Mouse (Mus musculus): ENCODE data around the gene Lsp1. TPM values are rescaled to one million over a fixed set of nuclear protein-coding genes. Genes with fewer than 3 reads are reported as not detected.

The Lsp1 gene
- total RNA-seq, 2 experiments from 2014 or later = 1.4 to 1.7 TPM

- no peak for DNase-seq (ENCODE audit: low spot score in 2 of 2)
- no peak for TF ChIP-seq CTCF (conservative IDR thresholded peaks at IDR 0.05)
- Histone ChIP-seq H3K4me3 (no peak within 1 kb of the TSS), H3K27ac (no peak within 1 kb of the TSS)
Observed at GRCm38 (mm10) chr7:142434137-142434865, 26.3 kb upstream of the Lsp1 start, which contains the start of gene Syt8. Gene Syt8, plus strand, starts transcription at chr7:142434850.

- peak; percentile 55 to 80 for DNase-seq (ENCODE audit: low spot score in 2 of 2)
- Histone ChIP-seq H3K4me3 (no peak overlapping the region), H3K27ac (no peak overlapping the region)
- TF ChIP-seq CTCF (conservative IDR thresholded peaks at IDR 0.05) = peak; percentile 92
Observed at GRCm38 (mm10) chr7:142435524-142435923, 25.1 kb upstream of the Lsp1 start.

DNA sequence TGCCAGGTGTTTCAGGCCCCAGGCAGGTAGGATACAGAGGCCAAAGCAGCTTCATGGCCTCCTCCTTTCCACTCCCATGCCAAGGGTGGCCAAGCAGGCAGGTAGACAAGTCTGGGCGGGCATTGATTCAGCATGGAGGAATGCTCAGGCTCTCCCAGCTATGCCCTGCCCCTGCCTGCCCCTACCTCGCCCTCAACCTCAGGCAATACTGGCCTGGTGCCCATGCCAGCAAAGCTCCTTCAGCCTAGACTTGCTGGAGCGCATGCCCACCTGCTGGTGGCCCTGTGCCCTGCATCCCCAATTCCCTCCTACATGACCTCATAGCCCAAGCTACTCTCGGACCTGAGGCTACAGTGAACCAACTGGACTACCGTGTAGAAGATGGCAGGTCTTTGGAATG lies 23.3 kb upstream of the Lsp1 start:
- no peak for DNase-seq (ENCODE audit: low spot score in 2 of 2)

GRCm38 (mm10) chr7:142439966-142440365 lies 20.6 kb upstream of the Lsp1 start:
- no peak overlapping the region for H3K27ac ChIP-seq
- no peak for TF ChIP-seq CTCF (conservative IDR thresholded peaks at IDR 0.05)

More for the DNA sequence above, 23.3 kb upstream of the Lsp1 start:
- TF ChIP-seq CTCF (conservative IDR thresholded peaks at IDR 0.05) = peak; percentile 38
- Histone ChIP-seq H3K27ac (no peak overlapping the region), H3K4me3 (no peak overlapping the region)

GRCm38 (mm10) chr7:142440657-142441114 lies 19.9 kb upstream of the Lsp1 start:
- TF ChIP-seq CTCF (conservative IDR thresholded peaks at IDR 0.05) = peak; percentile 83
- DNase-seq (ENCODE audit: low spot score in 2 of 2) = peak in 1 of 2 experiments; percentile 51
- H3K27ac ChIP-seq = no peak overlapping the region
- H3K4me3 ChIP-seq = no peak overlapping the region

More at GRCm38 (mm10) chr7:142439966-142440365, 20.6 kb upstream of the Lsp1 start:
- H3K4me3 ChIP-seq = no peak overlapping the region
- DNase-seq (ENCODE audit: low spot score in 2 of 2) = no peak

DNA sequence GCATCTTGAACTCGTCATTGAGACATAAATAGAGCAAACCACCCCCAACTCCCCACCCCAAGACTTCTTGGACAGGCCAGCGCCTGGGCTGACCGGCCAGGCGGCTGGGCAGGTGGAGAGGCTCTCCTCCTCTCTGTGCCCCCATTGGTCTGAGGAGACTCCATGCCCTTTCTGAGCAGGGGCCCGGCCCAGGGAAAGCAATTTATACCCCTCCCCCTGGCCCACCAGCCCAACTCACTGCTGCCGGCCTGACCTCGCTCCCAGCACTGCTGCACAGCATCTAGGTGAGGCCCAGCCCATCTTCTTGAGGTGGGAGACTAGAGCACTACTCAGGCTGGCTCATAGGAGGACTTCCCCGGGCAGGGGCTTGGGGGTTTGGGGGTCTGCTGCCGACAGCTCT lies 19.0 kb upstream of the Lsp1 start, which contains the start of gene Tnni2:
Gene Tnni2, plus strand, starts transcription at position 224 of the 400 bp plus-strand sequence.
- Histone ChIP-seq H3K4me3 (no peak within 1 kb of the TSS), H3K27ac (no peak within 1 kb of the TSS)
- DNase-seq (ENCODE audit: low spot score in 2 of 2) = no peak
- TF ChIP-seq CTCF (conservative IDR thresholded peaks at IDR 0.05) = no peak

DNA sequence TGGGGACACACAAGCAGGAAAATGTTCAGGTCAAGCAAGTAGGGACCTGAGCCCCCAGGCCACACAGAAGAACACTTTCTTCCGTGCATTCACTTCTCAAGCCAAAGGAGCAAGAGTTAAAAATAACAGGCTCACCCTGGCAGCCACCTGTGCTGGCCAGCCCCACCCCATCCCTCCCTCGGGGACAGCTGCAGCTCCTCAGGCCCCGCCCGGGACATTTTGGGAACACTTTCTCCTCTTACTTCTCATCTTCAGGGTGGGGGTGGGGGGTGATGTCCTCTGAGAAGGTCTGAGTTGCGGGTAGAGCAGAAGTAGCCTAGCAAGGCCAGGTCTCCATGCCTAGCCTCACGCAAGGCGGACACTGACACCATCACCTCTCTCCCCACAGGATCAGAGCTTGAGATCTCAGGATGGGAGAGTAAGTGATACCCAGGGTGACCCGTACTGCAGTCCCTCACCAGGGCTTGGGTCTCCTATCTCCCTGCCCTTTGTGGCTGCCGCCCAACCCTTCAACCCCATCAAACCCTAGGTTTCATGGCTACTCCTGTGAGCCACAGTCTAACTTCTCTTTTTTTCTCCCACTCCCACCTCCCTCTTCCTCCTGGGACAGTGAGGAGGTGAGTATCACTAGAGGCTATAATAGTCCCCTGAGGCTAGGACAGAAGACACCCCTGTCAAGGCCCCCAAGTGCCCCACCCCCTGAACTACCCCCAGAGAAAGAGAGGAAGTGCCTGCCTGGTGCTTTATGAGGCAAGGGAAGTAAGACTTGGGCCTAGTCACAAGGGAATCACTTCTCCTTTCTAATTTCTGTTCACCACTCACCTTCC lies 18.3 kb upstream of the Lsp1 start:
- Histone ChIP-seq H3K27ac (no peak overlapping the region), H3K4me3 (no peak overlapping the region)
- TF ChIP-seq CTCF (conservative IDR thresholded peaks at IDR 0.05) = no peak
- no peak for DNase-seq (ENCODE audit: low spot score in 2 of 2)

DNA sequence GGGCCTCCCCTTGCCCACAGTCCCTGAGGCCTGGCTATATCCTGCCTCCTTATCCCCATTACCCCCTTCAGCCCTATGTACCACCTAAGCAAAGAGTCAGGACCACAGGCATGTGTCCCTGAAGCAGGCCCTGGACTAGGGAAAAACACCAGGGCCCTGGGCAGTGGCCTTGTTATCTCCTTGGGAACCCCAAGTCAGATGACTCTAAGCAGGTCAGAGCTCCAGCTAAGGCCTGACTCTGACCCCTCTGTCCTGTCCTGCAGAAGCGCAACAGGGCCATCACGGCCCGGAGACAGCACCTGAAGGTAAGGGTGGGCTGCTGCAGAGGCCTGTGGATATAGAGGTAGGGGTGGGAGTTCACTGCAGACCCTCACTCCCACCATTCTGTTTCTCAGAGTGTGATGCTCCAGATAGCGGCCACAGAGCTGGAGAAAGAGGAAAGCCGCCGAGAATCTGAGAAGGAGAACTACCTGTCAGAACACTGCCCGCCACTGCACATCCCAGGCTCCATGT lies 17.6 kb upstream of the Lsp1 start:
- no peak for TF ChIP-seq CTCF (conservative IDR thresholded peaks at IDR 0.05)
- DNase-seq (ENCODE audit: low spot score in 2 of 2) = no peak
- peak overlapping the region; percentile 32; the same call in 1 of the 2 replicates for H3K27ac ChIP-seq
- H3K4me3 ChIP-seq = no peak overlapping the region

DNA sequence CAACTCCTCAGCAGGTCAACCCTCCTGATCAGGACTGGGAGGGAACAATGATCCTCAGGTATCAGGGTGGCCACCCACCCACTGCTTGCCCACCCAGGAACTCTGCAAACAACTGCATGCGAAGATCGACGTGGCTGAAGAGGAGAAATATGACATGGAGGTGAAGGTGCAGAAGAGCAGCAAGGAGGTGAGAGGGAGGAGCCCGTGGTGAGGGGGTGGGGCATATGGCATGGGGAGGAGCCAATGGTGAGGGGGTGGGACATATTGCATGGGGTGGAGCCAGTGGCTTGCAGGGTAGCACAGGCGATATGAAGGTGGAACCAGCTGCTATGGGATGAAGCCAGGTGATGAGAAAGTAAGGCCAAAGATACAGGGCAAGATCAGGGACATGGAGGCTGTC lies 17.1 kb upstream of the Lsp1 start:
- Histone ChIP-seq H3K27ac (peak overlapping the region; percentile 32; the same call in 1 of the 2 replicates), H3K4me3 (no peak overlapping the region)
- DNase-seq (ENCODE audit: low spot score in 2 of 2) = no peak
- TF ChIP-seq CTCF (conservative IDR thresholded peaks at IDR 0.05) = no peak

DNA sequence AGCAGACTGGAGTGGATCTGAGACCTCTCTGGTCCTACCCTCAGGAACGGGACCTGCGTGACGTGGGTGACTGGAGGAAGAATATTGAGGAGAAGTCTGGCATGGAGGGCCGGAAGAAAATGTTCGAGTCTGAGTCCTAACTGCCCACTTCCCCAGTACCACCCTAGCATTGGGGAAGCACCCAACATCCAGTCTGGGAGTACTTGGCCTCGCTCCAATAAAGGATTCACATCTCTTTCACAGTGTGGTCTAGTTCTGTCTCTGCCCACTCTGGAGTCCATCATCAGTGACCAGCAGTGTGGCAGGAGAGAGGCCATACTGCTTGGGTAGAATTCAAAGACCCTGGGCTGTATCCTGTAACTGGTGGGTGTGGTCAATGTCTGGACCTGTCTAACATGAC lies 16.4 kb upstream of the Lsp1 start:
- H3K27ac ChIP-seq = no peak overlapping the region
- no peak for DNase-seq (ENCODE audit: low spot score in 2 of 2)
- H3K4me3 ChIP-seq = no peak overlapping the region
- no peak for TF ChIP-seq CTCF (conservative IDR thresholded peaks at IDR 0.05)

GRCm38 (mm10) chr7:142445324-142445723 lies 15.3 kb upstream of the Lsp1 start:
- no peak for DNase-seq (ENCODE audit: low spot score in 2 of 2)
- TF ChIP-seq CTCF (conservative IDR thresholded peaks at IDR 0.05) = no peak
- Histone ChIP-seq H3K4me3 (no peak overlapping the region), H3K27ac (no peak overlapping the region)

DNA sequence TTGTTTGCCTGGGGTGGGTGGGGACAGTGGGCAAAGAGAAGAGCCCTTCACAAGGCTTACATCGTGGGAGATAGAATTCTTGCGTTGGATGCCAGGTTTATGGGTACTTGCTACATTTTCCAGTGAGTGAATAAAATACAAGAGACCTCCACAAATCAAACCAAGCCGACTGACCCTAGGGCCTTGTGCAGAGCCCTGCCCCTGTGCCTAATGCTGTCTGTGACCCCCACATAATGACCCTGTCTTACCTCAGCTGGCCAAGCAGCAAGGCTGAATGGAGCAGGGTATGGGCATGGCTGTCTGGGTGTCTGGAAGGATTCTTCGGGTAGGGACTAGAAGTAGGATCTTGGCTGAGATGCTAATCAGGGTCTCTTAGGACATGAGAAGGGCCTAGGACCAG lies 14.3 kb upstream of the Lsp1 start:
- Histone ChIP-seq H3K27ac (no peak overlapping the region), H3K4me3 (no peak overlapping the region)
- TF ChIP-seq CTCF (conservative IDR thresholded peaks at IDR 0.05) = no peak
- no peak for DNase-seq (ENCODE audit: low spot score in 2 of 2)

- H3K4me3 ChIP-seq = no peak overlapping the region
- H3K27ac ChIP-seq = no peak overlapping the region
- no peak for TF ChIP-seq CTCF (conservative IDR thresholded peaks at IDR 0.05)
- DNase-seq (ENCODE audit: low spot score in 2 of 2) = no peak
Observed at GRCm38 (mm10) chr7:142449038-142449617, 11.5 kb upstream of the Lsp1 start.

Measured in layer of hippocampus, adult 2 months (tissue).